Mouse (Mus musculus): Measurements from ENCODE around the gene Il21.

Gene Il21

DNA sequence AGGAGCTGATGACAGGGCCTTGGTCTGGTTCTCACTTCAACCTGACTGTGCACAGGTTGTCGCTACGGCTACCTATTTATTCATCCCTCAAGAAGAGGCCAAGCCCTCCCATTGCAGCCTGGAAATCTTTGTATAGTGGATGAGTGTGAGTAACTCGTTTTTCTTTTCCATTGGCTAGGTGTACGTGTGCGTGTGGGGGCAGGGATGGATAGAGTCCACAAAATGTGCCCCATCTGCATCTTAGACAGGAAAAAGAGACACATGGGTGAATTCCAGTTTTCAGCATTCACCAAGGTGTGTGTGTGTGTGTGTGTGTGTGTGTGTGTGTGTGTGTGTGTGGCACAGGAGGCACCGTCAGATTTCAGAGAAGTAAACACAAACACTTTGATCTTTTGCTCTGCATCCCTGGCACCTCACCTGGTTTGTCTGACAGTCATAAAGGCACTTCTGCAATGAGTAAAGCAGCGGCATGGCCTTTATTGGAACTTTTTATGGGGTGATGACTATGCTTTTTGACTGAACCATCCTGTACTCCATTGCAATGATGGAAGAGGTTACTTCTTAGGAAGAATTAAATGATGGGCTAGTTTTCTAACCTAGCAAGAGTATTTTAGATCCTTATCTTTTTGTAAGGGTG lies at the start of gene Il21:
Gene Il21 (minus strand): TSS at position 51 of the 637 bp plus-strand sequence.
- no peak for DNase-seq (ENCODE audit: low spot score in 2 of 2)

DNA sequence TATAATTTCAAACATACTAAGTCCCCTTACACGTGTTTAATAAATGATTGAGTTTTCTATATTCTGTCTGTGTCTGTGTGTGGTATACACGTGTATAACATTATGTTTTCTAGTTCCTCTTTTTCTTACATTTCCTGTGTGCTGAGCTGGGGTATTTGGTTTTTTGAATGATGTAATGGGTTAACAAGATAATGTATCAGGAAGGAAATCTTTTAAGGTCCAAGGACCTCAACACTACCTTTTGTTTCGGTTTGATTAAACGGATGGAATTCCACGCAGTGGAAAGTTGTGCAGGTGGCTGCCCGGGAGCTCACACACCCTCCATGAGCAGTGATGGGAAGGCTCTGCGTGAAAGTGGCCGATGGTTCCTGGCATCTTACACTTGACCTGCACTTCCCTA lies 48.4 kb upstream of the Il21 start:
- DNase-seq (ENCODE audit: low spot score in 2 of 2) = no peak

DNA sequence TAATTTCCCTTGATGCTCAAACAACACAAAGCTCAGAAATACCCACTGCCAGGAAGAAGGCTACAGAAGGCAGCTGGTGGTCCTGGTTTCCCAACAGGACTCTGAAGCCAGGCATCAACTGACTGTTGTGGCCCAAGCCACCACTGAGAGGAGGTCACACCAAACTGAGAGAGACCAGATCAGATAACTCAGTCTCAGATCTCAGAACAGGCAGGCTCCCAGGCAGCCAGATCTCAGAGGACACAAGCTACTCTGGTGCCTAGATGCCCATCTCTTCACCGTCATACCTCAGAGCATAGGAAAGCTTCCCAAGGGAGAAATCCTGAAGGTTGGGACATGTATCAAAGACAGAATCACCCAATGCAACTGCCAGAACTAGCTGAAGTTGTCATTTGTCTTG lies 47.8 kb upstream of the Il21 start:
- no peak for DNase-seq (ENCODE audit: low spot score in 2 of 2)

DNA sequence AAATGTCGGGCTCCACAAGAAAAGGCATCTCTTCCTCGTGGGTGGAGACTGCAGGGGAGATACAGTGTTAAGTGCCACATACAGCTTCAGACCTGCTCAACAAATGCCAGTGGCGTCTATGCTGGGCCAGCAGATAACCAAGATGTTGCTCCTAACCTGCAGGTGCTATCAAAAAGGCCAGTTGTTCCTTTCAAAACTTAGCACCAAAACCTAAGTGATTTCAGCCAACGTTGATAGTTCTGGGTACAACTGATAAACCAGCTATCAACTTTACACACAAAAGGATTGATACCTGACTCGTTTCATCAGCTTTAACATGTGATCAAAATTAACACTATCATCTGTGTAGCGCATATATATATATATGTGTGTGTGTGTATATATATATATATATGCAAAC lies 42.2 kb upstream of the Il21 start:
- DNase-seq (ENCODE audit: low spot score in 2 of 2) = no peak

DNA sequence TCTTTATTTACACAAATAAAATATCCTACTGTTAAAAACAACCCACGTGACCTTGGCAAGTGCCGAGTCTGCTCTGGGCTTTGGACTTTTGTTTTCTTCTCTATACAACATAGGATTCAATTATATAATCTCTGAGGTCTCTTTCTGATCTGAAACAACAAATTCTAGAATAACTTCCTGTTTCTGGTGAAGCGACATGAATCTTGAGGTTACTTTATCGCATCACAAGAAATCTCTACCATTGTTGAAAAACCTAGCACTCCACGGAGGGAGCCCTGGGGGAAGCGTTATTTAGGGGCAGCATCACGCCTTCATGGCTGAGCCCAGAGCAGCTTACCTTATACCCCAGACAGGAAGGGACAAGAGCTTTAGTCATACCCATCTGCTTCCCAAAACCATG lies 40.7 kb upstream of the Il21 start:
- no peak for DNase-seq (ENCODE audit: low spot score in 2 of 2)

DNA sequence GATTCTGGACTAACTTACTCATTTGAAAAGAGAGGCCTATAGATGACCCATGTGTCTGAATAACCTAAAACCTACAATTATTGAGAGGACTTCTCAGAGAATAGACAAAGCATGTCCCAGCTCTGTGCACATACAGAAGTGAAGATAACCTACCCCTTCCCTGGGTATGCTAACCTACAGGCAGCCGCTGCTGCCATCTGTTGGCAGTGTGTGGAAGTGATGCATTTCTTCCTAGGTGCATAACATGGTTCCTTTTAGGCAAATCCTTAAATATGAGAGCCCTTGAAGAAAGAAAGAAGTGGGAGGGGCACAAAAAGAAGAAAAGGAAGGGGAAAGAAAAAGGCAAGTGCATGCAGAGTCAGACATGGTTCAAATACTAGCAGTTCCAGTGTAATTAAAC lies 38.8 kb upstream of the Il21 start:
- peak; percentile 9 to 47 for DNase-seq (ENCODE audit: low spot score in 2 of 2)

DNA sequence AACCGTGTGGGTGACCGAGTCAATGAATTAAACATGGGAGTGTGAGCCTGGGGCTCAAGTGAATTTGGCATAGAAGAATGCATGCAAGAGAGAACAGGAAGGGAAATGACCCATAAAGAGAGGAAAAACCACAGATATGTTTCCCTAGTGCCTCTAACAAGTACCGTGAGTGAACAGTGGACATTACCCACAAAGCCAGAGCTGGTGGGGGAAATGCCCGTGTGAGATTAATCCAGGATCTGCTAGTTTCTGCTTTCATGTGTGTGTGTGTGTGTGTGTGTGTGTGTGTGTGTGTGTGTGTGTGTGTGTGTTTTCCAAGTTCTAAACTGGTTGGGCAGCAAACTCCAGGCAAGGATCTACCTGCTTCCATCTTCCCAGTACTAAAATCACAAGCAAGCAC lies 37.5 kb upstream of the Il21 start:
- no peak for DNase-seq (ENCODE audit: low spot score in 2 of 2)

DNA sequence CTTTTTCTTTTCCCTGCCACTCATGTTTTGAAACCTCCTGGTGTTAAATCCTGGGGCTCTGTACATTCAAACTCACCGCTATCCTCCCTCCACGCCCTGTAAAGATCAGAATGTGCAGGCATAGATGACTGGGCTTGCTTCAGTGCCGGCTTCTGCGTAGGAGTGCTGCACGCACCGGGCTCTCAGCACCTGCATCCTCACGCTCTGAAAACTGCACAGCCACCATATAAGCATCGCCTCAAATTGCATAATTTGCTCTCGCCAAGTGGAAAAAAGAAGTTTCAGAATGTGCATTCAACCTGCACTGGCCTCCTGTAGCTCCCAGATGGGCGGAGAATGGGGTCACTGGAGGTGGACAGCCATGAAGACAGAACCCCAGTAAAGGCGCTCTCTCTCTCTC lies 35.9 kb upstream of the Il21 start:
- DNase-seq (ENCODE audit: low spot score in 2 of 2) = no peak

DNA sequence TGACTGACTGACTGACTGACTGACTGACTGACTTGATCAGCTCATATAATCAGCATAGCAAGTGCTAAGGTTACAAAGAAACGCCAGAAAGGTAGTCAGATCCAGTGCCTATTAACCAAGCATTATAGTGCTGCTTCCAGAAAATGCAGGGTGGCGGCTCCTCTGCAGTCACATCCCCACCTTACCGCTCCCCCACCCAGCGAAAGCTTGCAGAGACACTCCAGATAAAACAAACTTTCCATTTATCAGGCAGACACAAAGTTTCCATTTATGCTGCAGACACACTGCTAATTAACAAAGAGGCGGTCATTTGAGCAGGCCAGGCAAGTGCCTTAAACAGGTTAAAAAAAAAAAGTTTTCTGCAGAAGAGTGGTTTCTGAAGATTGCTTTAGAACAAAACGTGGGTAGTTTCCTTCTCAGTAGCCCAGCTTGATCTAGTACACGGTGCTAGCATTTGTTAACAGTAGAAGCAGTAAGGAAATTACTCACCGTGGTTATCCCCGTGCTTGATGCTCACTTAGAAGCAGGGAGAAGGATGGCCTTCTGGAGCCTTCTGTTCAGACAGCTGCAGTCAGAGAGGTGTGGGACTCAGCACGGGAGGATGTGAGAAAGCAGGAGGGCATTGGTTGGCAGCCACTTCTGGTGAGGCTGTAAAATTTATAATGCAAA lies 27.0 kb upstream of the Il21 start:
- DNase-seq (ENCODE audit: low spot score in 2 of 2) = no peak

DNA sequence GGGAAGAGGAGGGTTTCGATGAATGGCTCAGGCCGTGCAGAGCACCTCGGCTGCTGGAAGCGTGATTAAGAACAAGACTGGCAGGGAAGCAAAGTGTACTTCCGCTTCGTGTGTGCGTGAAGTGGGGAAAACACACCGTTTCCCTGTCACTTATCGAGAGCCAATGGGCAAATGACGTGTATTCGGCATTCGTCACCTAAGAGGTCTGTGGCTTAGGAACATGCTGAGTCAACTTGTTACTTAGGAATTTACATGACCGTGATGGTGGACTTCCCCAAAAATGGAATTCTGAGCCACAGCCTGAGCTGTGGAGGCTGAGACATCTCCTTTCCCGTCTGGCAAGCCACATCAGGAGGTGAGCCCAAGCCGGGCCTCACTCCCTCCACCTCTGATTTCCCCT lies 25.3 kb upstream of the Il21 start:
- DNase-seq (ENCODE audit: low spot score in 2 of 2) = no peak

DNA sequence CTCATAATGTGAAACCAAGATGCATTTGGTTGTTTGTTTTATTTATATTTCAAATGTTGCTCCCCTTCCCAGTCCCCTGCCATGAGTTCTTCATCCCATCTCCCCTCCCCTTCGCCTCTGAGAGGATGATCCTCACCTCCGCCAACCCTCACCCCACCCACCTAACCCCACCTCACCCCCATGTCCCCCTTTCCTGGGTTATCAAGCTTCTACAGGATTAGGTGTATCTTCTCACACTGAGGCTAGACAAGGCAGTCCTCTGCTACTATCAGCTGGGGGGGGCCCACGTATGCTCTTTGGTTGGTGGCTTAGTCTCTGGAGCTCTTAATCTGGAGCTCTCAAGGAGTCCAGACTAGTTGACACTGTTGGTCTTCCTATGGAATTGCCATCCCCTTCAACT lies 18.5 kb upstream of the Il21 start:
- DNase-seq (ENCODE audit: low spot score in 2 of 2) = no peak

DNA sequence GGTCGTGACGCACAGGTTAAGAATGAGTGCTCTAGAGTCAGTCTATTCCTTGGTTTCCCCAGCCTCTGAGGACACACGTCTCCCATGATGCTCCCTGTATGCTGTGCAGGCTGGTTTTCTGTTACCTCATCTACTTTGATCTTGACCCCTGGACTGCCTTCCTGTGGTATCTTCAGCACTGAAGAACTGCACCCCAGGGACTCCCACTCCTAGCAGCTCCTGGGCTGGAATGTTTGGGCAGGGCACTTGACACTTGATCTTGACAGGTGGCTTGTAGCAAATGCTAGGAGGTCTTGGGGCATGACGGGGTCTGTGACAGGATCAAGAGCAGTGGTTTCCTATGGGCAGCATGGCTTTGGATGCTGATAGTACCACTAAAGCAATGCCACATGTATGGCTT lies 2.6 kb upstream of the Il21 start:
- no peak for DNase-seq (ENCODE audit: low spot score in 2 of 2)

DNA sequence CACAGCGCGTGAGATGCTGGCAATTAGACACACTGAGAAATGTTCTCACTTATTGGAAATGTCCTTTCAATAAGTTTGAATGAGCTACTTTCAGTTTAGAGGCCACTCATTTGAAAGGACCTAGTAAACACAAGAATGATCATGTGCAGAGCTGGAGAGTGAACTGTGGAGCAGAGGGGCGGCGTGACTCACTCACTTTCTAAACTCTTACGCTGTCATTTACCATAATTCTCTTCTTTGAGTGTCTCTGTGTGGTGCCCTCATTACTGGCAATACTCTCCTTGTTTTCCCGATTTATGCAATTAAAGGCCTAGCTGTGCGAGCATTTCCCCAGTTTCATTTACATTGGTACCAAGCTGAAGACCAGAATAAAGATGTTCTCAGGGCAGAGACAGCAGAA lies 1.3 kb downstream of the Il21 start:
- no peak for DNase-seq (ENCODE audit: low spot score in 2 of 2)

DNA sequence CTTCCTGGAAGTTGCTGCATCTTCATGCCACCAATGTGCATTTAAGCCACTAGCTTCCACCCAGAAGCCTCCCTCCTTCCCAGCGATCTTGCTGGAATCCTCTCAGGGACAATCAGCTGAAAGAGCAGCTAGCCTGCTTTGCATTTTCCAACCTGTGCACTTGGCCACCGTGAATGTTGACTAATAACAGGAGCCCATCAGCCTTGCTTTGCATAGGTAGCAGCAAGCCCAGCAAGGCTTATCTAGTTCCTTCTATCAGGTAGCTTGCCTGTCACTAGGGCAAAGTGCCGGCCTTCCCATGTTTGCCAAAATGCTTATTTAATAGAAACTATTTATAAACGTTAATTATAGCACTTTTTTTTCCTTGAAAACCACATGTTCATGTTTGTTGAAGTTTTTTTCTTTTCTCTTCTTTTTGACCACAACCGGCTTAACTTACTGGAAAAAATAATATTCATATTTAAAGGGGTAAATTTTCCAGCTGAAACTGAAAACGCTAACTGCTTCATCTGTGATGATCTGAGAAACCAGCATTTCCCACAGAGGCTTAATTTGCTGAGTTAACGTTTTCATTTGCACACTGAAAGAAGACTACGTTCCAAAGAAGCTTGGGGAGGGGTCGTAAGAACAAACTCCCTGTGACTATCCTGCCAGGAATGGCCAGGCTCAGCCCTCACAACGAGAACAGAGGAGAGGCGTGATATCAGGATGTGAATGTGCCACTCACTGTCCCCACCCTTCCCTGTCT lies 3.2 kb downstream of the Il21 start:
- no peak for DNase-seq (ENCODE audit: low spot score in 2 of 2)

DNA sequence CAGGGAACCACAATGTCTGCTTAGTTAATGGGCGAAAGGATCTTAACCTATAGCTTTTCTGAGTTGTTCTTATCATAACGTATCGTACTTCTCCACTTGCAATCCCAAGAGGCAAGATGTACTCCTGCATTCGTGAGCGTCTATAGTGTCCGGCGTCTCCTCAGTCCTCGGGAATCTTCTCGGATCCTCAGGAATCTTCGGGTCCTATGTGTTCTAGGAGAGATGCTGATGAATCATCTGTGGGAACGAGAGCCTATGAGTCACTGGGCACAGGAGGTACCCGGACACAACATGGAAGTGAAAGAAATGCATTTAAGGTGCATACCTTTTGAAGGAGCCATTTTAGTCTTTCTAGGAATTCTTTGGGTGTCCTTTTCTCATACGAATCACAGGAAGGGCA lies 7.3 kb downstream of the Il21 start:
- DNase-seq (ENCODE audit: low spot score in 2 of 2) = no peak

DNA sequence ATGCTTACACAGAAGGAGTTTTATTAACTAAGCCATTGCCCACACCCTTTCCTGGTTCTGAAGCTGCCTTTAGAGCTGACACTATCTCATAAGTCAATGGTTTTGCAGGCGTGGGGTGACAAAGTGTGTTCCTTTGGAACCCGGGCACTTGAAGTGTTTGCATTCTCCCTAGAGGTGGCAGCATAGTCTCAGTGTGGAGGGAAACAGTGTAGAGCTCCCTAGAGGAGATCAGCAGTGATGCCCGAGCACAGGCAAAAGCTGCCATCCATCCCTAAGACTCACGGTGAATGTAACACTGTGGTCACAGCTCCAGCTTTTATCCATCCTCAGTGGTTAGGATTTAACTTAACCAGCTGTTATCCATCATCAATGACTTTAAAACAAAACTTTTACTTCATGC lies 13.4 kb downstream of the Il21 start:
- no peak for DNase-seq (ENCODE audit: low spot score in 2 of 2)

DNA sequence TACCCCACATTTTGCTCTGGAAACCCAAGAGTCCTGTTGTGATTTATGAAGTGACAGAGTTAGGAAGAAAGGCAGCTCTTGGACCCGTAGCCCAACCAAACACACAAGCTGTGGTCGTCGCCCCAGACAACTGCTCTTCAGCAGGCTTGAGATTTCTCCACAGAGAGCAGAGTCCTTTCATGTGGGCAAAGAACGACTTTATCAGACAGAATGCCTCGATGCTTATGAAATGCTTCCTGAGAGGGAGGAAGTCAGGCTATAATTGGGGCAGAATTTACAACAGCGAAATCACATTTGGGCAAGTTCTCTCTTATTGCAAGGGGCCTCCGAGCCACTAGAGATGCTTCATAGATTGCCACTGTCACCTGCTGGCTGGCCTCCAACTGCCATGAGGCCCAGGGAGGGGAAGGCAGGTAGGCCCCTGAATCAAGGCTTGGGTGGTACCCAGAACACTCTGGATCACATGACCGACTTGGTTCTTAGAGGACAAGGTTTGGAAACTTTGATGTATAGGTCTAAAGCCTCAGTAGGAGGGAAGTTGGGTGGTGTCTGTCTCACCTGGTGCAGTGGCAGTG lies 27.1 kb downstream of the Il21 start:
- DNase-seq (ENCODE audit: low spot score in 2 of 2) = peak in 1 of 2 experiments; percentile 40

DNA sequence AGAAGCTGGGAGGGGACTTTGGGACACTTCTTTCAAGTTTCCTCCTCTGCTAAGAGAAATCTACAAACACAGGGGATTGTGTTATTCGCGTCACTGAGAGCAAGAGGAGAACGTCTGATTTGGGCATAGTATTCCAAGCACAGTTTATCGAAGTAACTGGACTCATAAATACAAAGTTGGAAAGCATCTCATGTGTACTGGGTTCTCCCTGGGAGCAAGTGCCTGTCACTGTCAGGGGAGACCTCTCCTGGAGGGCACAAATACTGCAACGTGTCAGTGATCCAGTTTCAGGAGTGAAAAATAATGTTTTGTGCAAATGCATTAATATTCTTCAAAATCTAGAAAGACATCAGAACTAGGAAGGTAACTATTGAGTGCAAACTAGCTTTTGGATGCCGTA lies 27.9 kb downstream of the Il21 start:
- peak; percentile 4 to 16 for DNase-seq (ENCODE audit: low spot score in 2 of 2)

DNA sequence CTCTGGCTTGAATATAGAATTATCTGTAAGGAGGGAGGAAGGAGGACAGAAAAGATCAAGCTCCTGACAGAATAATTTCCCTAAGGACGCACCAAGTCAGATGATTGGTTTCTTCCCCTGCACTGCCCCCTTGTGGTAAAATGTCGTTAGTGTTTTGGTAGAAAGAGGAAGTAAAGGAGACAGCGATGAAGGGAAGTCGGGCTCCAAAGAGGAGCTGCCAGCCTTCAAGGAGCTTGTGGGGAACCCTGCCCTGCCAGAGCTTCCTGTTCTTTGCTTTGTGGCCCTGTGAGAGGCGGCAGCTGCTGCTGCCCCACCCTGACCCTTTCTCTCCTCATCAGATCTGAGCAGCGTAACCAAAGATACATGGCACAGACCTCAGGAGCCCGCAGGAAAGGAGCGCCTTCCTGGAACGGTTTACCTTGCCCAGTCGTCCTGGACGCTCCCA lies 28.4 kb downstream of the Il21 start:
- DNase-seq (ENCODE audit: low spot score in 2 of 2) = peak; percentile 67 to 81

DNA sequence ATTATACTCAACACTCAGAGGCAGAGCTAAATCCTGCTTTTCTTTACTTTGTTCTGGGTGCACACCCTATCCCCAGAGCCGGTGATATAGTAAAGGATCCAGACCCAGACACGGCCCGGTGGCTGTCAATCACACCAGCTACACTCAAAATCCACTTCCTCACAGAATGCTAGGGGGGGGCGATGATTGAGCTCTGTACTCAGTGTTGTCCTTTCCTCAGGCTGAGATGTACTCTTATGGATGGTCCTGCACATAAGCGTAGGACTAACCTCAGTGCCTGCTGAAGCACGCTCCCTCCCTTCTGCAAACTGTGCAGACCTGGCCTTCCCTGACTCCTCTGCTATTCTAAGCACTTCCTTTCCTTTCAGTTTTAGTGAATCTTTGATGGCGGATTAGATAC lies 29.6 kb downstream of the Il21 start:
- no peak for DNase-seq (ENCODE audit: low spot score in 2 of 2)

DNA sequence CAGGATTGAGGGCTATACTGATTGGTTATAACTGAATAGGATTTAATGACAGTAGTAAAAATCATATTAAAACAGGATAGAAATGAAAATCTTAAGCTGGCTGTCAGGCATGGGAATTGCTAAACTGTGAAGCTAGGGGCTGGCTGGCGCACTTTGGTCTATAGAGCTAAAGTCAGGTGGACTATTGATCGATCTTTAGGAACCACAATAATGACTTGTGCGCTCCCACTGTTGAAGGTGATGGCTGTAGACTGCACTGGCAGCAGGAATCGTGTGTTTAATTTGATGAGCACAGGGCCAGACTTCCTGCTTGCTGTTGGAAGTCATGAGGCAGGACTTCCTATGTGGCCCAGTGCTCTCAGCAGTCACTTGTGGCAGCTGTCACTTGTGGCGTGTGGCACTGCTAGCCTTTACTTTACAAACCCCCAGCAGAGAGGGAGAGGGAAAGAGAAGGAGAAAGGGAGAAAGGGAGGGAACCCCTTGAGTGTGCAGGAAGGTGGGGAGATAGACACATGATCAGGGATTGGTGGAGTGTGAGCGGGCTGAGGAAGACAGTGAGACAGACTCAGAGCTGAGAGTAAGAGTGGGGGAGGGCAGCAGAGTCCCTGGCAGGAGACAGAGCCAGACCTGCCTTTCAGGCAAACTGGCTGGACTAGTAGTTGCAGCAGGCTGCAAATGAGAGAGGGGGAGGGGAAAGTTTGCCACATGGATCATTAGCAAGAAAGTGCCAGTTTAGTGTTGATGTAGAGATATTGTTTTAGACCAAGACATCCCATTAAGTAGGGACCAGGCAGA lies 31.1 kb downstream of the Il21 start:
- no peak for DNase-seq (ENCODE audit: low spot score in 2 of 2)

DNA sequence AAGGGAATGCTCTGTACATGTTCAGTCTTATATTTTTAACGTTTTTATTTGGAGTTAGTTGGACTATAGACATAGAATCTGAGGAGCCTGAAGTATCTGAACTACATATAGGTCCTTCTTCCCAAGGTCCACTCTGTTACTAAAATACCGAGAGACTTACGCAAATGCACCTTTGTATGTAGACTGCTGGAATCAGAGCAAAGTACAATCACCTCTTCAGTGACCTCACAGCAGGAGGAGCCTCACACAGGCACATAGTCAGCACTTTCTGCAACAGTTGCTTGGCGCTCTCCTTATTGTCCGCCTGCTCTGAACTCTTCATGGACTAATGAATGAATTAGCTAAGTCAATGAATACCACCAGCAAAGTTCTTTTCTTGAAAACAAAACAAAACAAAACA lies 34.1 kb downstream of the Il21 start:
- DNase-seq (ENCODE audit: low spot score in 2 of 2) = no peak

Data from natural killer cell, adult 2 months (primary cell).